Mouse (Mus musculus) heart, embryonic 11.5 days (tissue): ENCODE measurements around the gene Cdk17. TPM values are rescaled to one million over a fixed set of nuclear protein-coding genes. Genes with fewer than 3 reads are reported as not detected.

Experiments used
- ATAC-seq: fragments of 200-750 bp; cut with Nextera tagmentation; replicated peaks from 2 replicates; pipeline ENCODE4 v1.8.0; 2017; ENCODE audit warnings: moderate library complexity; ENCODE audit not compliant: insufficient number of reproducible peaks, low FRiP score, low TSS enrichment
- H3K27ac ChIP-seq: fragments of 300-500 bp; sonication (generic); 2 replicates; pipeline ENCODE4 v1.5.1; 2014; ENCODE audit warnings: mild to moderate bottlenecking, low read depth, low read length
- H3K27me3 ChIP-seq: fragments of 300-500 bp; sonication (generic); 2 replicates; pipeline ENCODE4 v1.6.1; 2014; ENCODE audit warnings: mild to moderate bottlenecking, low read length, mixed read lengths; ENCODE audit not compliant: control insufficient read depth, insufficient read depth
- H3K36me3 ChIP-seq: fragments of 300-500 bp; sonication (generic); 2 replicates; pipeline ENCODE4 v1.6.1; 2014; ENCODE audit warnings: mild to moderate bottlenecking, low read length, moderate library complexity, mixed read lengths; ENCODE audit not compliant: control insufficient read depth, insufficient read depth
- H3K4me1 ChIP-seq: fragments of 300-500 bp; sonication (generic); 2 replicates; pipeline ENCODE4 v1.6.1; 2014; ENCODE audit warnings: low read length; ENCODE audit not compliant: control insufficient read depth, insufficient read depth
- H3K4me2 ChIP-seq: fragments of 300-500 bp; sonication (generic); 2 replicates; pipeline ENCODE4 v1.6.1; 2014; ENCODE audit warnings: mild to moderate bottlenecking, moderate library complexity
- H3K4me3 ChIP-seq: fragments of 300-500 bp; sonication (generic); 2 replicates; pipeline ENCODE4 v1.5.1; 2014; ENCODE audit warnings: low read depth, low read length
- H3K9ac ChIP-seq: fragments of 300-500 bp; sonication (generic); 2 replicates; pipeline ENCODE4 v1.6.1; 2014; ENCODE audit warnings: mild to moderate bottlenecking, low read depth, low read length, moderate library complexity
- H3K9me3 ChIP-seq: fragments of 300-500 bp; sonication (generic); replicated peaks from 2 replicates; pipeline ENCODE4 v1.6.1; 2016; ENCODE audit warnings: low read length; ENCODE audit not compliant: control insufficient read depth
- WGBS: fragments of 180-500 bp; shearing (Covaris S2); extraction: QIAGEN DNeasy Blood & Tissue Kit; methylation state at CpG from one replicate; pipeline ENCODE4 v1.1.7; 2014; ENCODE audit not compliant: insufficient replicate concordance; 5-methylcytosine and 5-hydroxymethylcytosine counted together
- polyA plus RNA-seq: library from polyadenylated mRNA; unstranded; fragments of >200 nt; fragmentation: Nextera tagmentation; extraction: Ambion mirVana; gene quantifications from 2 replicates; pipeline ENCODE4 v1.2.1, GENCODE M21; 2014

Cdk17 gene
- polyA plus RNA-seq, 1 experiment from 2014 or later: 21.0 TPM

DNA sequence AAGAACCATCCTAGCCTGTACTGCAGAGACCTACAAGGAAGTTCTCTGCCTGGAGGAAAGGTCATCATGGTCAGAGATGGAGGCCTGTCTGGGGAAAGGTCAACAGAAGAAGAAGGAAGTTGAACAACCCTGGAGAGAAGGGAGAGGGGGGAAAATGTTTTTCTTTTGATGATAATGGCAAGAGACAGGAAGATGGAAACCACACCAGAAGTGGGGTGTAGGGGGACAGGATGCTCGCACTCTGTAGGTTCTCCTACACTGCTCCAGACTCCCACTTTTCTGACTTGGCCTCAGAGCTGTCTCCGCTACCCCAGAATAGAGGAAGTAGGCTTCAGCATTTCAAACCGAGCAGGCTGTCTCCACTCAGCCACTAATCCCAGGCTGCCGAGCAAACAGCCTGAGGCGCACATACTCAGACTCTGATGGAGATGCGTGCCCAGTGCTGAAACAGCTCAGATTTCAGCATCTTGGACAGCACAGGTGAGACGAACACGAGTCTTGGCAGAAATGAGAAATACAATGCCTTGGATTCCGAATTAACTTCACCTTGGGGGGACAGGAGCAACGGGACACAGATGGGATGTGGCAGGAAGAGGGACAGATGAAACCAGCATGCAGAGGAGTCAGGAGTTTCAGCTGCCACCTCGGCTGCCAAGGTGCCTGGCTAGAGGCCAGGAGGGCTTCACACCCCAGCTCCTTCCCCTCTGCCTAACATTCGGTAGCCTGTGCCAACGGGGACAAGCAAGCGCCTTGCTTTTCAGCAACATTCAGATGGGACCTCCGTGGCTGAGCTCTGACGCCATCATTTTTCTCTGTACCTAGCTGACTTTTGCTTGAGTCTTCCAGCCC lies 100.7 kb downstream of the Cdk17 start:
- H3K27me3 ChIP-seq: no peaks in the 10 kb centered on the region
- H3K4me2 ChIP-seq: peak overlapping the region; percentile 49
- peaks cover 36% of the 10 kb centered on the region for H3K4me1 ChIP-seq
- 0 out of 2 replicates have a peak, but pooled peaks have one; percentile 19 for ATAC-seq
- 20% methylated on average over 16 of the region's 16 CpGs for WGBS
- no peaks in the 10 kb centered on the region for H3K9me3 ChIP-seq
- peak overlapping the region; percentile 80 for H3K27ac ChIP-seq
- H3K36me3 ChIP-seq: peaks cover 5% of the 10 kb centered on the region; the same call in 1 of the 2 replicates
- no peak overlapping the region for H3K4me3 ChIP-seq
- 0 out of 2 replicates have a peak overlapping the region, but pooled peaks have one; percentile 22 for H3K9ac ChIP-seq

DNA sequence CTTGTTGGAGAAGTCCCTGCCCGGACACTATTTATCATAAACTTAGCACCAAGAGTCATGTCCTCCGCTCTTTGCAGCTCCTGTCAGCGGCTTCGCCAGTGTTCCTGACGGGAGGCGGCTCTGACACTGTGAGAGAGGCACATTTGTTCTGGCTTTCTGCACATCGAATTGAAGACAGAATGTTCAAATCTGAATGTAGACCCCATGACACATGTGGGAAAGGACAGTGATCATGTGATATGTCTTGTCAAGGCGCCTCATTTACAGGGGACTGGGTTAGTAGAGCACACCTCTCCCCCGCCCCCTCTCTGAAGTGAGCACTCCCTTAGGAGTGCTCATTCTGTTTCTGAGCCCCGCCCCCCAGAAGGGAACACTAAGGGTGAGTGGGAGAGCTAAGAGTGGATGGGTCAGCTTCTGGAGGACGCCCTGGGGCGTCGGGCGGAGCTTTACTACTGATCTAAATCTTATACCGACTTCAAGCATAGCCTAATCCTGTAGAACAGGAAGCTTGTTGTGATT lies 101.4 kb downstream of the Cdk17 start:
- Histone ChIP-seq H3K36me3 (peaks cover 5% of the 10 kb centered on the region; the same call in 1 of the 2 replicates), H3K4me3 (no peak overlapping the region), H3K9ac (no peak overlapping the region), H3K27ac (peak overlapping the region; percentile 80), H3K4me1 (peaks cover 36% of the 10 kb centered on the region), H3K4me2 (peak overlapping the region; percentile 49), H3K9me3 (no peaks in the 10 kb centered on the region), H3K27me3 (no peaks in the 10 kb centered on the region)
- peak; percentile 52; the same call in 1 of the 2 replicates for ATAC-seq
- WGBS: 9% methylated on average over 15 of the region's 15 CpGs

DNA sequence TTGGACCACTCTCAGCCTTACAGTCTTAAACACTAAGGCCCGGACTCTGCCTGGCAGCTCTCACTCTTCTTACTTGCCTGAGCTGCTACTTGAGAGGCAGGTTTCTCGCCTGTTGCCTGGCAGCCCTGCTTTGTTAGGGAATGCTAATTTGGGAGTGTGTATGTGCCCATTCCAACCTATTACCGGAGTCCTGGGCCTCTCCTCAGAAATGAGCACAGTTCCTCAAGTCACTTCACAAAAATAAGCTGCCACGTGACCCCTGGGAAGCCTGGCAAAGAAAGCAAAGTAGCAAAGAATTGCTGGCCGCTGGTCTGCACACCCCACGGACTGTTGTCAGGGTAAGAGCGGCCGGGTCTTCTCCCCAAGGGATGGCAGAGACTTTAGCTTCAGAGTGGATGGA lies 102.8 kb downstream of the Cdk17 start:
- H3K4me1 ChIP-seq: peaks cover 36% of the 10 kb centered on the region
- no peak overlapping the region for H3K4me3 ChIP-seq
- no peak for ATAC-seq
- H3K36me3 ChIP-seq: peaks cover 6% of the 10 kb centered on the region; the same call in 1 of the 2 replicates
- H3K27me3 ChIP-seq: no peaks in the 10 kb centered on the region
- peak overlapping the region; percentile 57 for H3K27ac ChIP-seq
- no peak overlapping the region for H3K4me2 ChIP-seq
- WGBS: 67% methylated on average over 8 of the region's 8 CpGs
- H3K9me3 ChIP-seq: no peaks in the 10 kb centered on the region
- peak overlapping the region; percentile 39; the same call in 1 of the 2 replicates for H3K9ac ChIP-seq

DNA sequence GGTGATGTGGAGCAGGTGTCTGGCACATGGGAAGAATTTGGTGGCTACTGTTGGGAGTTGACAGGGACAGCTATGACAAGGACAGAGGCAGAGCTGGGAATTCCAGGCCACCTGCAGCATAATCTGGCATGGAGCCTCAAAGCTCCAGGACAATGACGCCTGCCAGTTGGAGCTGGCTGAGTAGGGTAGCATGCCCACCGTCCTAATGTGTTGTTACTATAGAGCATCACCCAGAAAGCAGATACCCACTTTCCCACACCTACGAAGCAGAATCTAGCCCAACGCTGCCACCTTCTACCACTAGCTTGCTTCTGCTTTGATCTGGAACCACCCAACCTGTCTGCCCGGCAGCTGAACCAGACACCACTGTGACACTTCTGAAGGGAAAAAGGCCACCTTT lies 103.3 kb downstream of the Cdk17 start:
- no peak for ATAC-seq
- H3K4me3 ChIP-seq: no peak overlapping the region
- H3K27me3 ChIP-seq: no peaks in the 10 kb centered on the region
- no peaks in the 10 kb centered on the region for H3K9me3 ChIP-seq
- peaks cover 36% of the 10 kb centered on the region for H3K4me1 ChIP-seq
- no peak overlapping the region for H3K9ac ChIP-seq
- no peak overlapping the region for H3K4me2 ChIP-seq
- H3K36me3 ChIP-seq: peaks cover 8% of the 10 kb centered on the region; the same call in 1 of the 2 replicates
- WGBS: 78% methylated on average over 5 of the region's 5 CpGs
- H3K27ac ChIP-seq: peak overlapping the region; percentile 57

DNA sequence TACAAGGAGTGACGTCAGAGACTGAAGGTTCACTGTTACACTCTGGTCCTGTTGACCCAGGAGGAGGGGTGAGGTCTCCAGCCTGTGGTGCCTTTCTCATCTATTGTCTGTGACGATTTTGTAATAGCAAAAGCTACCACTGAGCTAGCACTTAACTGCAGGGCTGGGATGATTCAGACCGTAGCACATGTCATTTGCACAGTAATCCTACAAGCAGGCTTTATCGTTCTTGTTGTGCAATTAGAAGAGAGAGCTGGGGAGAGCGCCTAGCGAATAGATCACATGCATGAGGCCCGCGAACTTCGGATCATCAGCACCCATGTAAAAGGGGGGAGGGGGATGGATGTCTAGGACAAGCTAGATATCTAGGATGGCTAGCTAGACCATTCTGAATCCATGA lies 105.2 kb downstream of the Cdk17 start:
- ATAC-seq: no peak
- H3K4me1 ChIP-seq: peaks cover 36% of the 10 kb centered on the region
- 88% methylated on average over 9 of the region's 9 CpGs for WGBS

DNA sequence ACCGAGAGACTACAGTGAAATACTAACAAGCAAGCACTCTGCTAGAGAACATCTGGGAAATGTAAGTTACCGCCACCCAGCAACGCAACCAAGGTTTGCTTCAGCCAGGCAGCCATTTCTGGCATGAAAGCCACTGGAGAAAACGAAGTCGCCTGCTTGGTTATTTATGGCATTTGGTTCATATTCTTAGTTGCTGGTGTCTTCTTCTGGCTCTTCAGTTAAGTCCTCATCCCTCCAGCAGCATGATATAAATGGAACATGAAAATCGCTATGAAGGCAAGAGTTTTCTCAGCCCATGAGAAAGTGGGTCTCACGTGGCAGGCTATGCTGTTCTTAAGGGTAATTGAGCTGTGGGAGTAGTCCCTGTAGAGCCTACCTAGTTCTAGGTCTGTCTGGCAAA lies 105.8 kb downstream of the Cdk17 start:
- Histone ChIP-seq H3K4me3 (no peak overlapping the region), H3K36me3 (peaks cover 5% of the 10 kb centered on the region; the same call in 1 of the 2 replicates), H3K9me3 (no peaks in the 10 kb centered on the region), H3K4me2 (no peak overlapping the region), H3K9ac (no peak overlapping the region), H3K4me1 (peaks cover 30% of the 10 kb centered on the region), H3K27ac (no peak overlapping the region), H3K27me3 (no peaks in the 10 kb centered on the region)
- 89% methylated on average over 7 of the region's 7 CpGs for WGBS
- ATAC-seq: no peak

More for the DNA sequence above, 105.2 kb downstream of the Cdk17 start:
- Histone ChIP-seq H3K36me3 (peaks cover 5% of the 10 kb centered on the region; the same call in 1 of the 2 replicates), H3K27me3 (no peaks in the 10 kb centered on the region), H3K4me2 (no peak overlapping the region), H3K27ac (no peak overlapping the region), H3K4me3 (no peak overlapping the region), H3K9me3 (no peaks in the 10 kb centered on the region), H3K9ac (no peak overlapping the region)

DNA sequence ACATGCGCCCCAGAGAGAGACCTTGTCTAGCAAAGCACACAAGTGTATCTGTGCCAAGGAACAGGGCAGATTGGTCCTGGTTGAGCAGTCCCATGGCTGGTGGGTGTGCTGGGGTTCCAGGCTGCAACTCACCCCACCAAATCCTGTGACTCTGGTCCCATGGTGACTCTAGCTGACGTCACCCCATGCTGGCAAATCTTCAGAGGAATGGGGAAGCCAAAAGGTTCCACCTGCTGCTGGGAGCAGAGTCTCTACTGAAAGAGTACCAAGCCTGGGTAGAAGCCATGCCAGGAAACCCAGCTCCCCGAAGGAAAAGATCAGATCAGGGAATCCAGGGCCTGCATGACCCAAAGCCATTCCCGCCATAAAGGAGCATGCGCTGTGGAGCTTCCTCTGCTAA lies 106.8 kb downstream of the Cdk17 start:
- Histone ChIP-seq H3K27me3 (no peaks in the 10 kb centered on the region), H3K27ac (no peak overlapping the region), H3K4me2 (no peak overlapping the region), H3K4me1 (peaks cover 20% of the 10 kb centered on the region), H3K9me3 (no peaks in the 10 kb centered on the region), H3K4me3 (no peak overlapping the region), H3K36me3 (peaks cover 5% of the 10 kb centered on the region; the same call in 1 of the 2 replicates), H3K9ac (no peak overlapping the region)
- WGBS: 78% methylated on average over 5 of the region's 5 CpGs
- no peak for ATAC-seq

DNA sequence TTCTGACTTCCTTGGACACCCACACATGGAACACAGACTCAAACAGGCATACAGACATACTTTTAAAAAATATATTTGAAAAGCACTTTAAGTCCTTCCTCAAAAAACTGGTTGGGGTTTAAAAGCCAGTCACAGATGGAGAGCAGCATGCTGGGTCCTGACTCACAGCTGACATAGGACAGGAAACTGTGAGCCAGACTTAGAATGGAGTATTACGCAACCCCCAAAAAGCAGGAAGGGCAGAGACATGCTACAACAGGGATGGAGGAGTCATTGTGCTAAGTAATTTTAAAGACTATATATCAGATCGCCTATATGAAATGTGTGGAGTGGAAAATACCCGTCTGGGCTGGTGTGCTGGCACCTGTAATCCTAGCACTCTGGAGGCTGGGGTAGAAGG lies 107.7 kb downstream of the Cdk17 start:
- H3K27me3 ChIP-seq: no peaks in the 10 kb centered on the region
- WGBS: 85% methylated on average over 3 of the region's 3 CpGs
- no peak overlapping the region for H3K4me3 ChIP-seq
- H3K4me1 ChIP-seq: peaks cover 14% of the 10 kb centered on the region
- H3K9me3 ChIP-seq: no peaks in the 10 kb centered on the region
- H3K36me3 ChIP-seq: peaks cover 5% of the 10 kb centered on the region; the same call in 1 of the 2 replicates
- H3K9ac ChIP-seq: no peak overlapping the region
- H3K27ac ChIP-seq: no peak overlapping the region
- H3K4me2 ChIP-seq: no peak overlapping the region
- no peak for ATAC-seq
